13 mouse cellular contexts compared by ENCODE assay signal in genomic region chr9:71769701-71770100, GRCm38 (mm10). TPM values are rescaled to one million over a fixed set of nuclear protein-coding genes. Genes with fewer than 3 reads are reported as not detected.
DNase-seq lines count a peak whose midpoint lies in the region; ATAC-seq lines count a peak whose summit lies in the region.
"Had no signal": no experiment of that assay in that cellular context is flagged by ENCODE, and none has a peak within 500 bp of the region (broad histone marks: within the 10 kb centered on the region; RNA-seq: fewer than 3 reads in every experiment).

No protein-coding gene starts in this region.

- peak overlapping the region; percentile 88 for H3K4me2 ChIP-seq in heart, embryonic 13.5 days
- H3K4me2 ChIP-seq in midbrain, embryonic 11.5 days = no peak overlapping the region
- H3K4me2 ChIP-seq in midbrain, embryonic 13.5 days (replicated peaks) = no peak overlapping the region
- peak overlapping the region; percentile 88; the same call in 1 of the 2 replicates for H3K4me2 ChIP-seq in stomach, embryonic 15.5 days

- DNase-seq in heart, postnatal 4 days = no peak
- DNase-seq in midbrain, embryonic 11.5 days (ENCODE audit: low spot score, missing footprints) = peak; percentile 65
- no peak for DNase-seq in limb, embryonic 10.5 days (ENCODE audit: low spot score)
- no peak for DNase-seq in cerebellum, adult 8-10 months
- no peak for DNase-seq in cerebellum, postnatal 25 days
- DNase-seq: kidney, postnatal 25 days; right cerebral cortex, postnatal 14 days had no signal

- peak overlapping the region; percentile 85 for H3K9ac ChIP-seq in heart, embryonic 13.5 days
- no peak overlapping the region for H3K9ac ChIP-seq in midbrain, embryonic 11.5 days (ENCODE audit: low read length)
- no peak overlapping the region for H3K9ac ChIP-seq in midbrain, embryonic 13.5 days (replicated peaks)
- no peak overlapping the region for H3K9ac ChIP-seq in stomach, embryonic 15.5 days

- peak overlapping the region; percentile 88 for H3K27ac ChIP-seq in heart, embryonic 13.5 days (replicated peaks)
- no peak overlapping the region for H3K27ac ChIP-seq in midbrain, embryonic 11.5 days (ENCODE audit: low read depth, low read length)
- H3K27ac ChIP-seq in midbrain, embryonic 13.5 days = no peak overlapping the region
- H3K27ac ChIP-seq in limb, embryonic 10.5 days = no peak overlapping the region
- H3K27ac ChIP-seq in stomach, embryonic 15.5 days = no peak overlapping the region

- peaks cover 69% of the 10 kb centered on the region for H3K4me1 ChIP-seq in heart, embryonic 13.5 days
- peaks cover 4% of the 10 kb centered on the region; the same call in 1 of the 2 replicates for H3K4me1 ChIP-seq in midbrain, embryonic 11.5 days (ENCODE audit: control insufficient read depth, insufficient read depth, low read length)
- peaks cover 14% of the 10 kb centered on the region for H3K4me1 ChIP-seq in midbrain, embryonic 13.5 days (replicated peaks)
- H3K4me1 ChIP-seq in limb, embryonic 10.5 days = peaks cover 40% of the 10 kb centered on the region
- 0 out of 2 replicates have a peak, but pooled peaks cover 3% of the 10 kb centered on the region for H3K4me1 ChIP-seq in stomach, embryonic 15.5 days

- peak overlapping the region; percentile 81 for H3K4me3 ChIP-seq in heart, embryonic 13.5 days
- H3K4me3 ChIP-seq in midbrain, embryonic 11.5 days (ENCODE audit: low read depth, low read length) = no peak overlapping the region
- no peak overlapping the region for H3K4me3 ChIP-seq in midbrain, embryonic 13.5 days (replicated peaks)
- peak overlapping the region; percentile 74; the same call in 1 of the 2 replicates for H3K4me3 ChIP-seq in limb, embryonic 10.5 days
- H3K4me3 ChIP-seq in stomach, embryonic 15.5 days (replicated peaks) = 0 out of 2 replicates have a peak overlapping the region, but pooled peaks have one; percentile 77

- no peak for ATAC-seq in heart, embryonic 13.5 days (ENCODE audit: extremely low read depth, insufficient number of reproducible peaks, low FRiP score, low TSS enrichment)
- no peak for ATAC-seq in midbrain, embryonic 11.5 days (ENCODE audit: low FRiP score)
- ATAC-seq in midbrain, embryonic 13.5 days = no peak
- ATAC-seq in stomach, embryonic 15.5 days (ENCODE audit: insufficient read depth, low FRiP score, low read depth) = no peak
- ATAC-seq: activated CD4-positive, CD25-positive, alpha-beta regulatory T cell, adult 4 months had no signal

- WGBS in heart, embryonic 13.5 days = 9% methylated on average over 9 of the region's 9 CpGs
- 35% methylated on average over 9 of the region's 9 CpGs for WGBS in midbrain, embryonic 11.5 days
- WGBS in midbrain, embryonic 13.5 days = 44% methylated on average over 9 of the region's 9 CpGs
- 32% methylated on average over 9 of the region's 9 CpGs for WGBS in limb, embryonic 10.5 days
- WGBS in stomach, embryonic 15.5 days = 29% methylated on average over 9 of the region's 9 CpGs

- peaks cover 6% of the 10 kb centered on the region; the same call in 1 of the 2 replicates for H3K36me3 ChIP-seq in heart, embryonic 13.5 days
- no peaks in the 10 kb centered on the region for H3K36me3 ChIP-seq in midbrain, embryonic 11.5 days (ENCODE audit: control insufficient read depth, insufficient read depth, low read length)
- H3K36me3 ChIP-seq in midbrain, embryonic 13.5 days = no peaks in the 10 kb centered on the region
- H3K36me3 ChIP-seq in limb, embryonic 10.5 days = no peaks in the 10 kb centered on the region
- no peaks in the 10 kb centered on the region for H3K36me3 ChIP-seq in stomach, embryonic 15.5 days

- H3K9me3 ChIP-seq in heart, embryonic 13.5 days = no peaks in the 10 kb centered on the region
- no peaks in the 10 kb centered on the region for H3K9me3 ChIP-seq in midbrain, embryonic 11.5 days (ENCODE audit: control insufficient read depth, low read length)
- no peaks in the 10 kb centered on the region for H3K9me3 ChIP-seq in midbrain, embryonic 13.5 days
- no peaks in the 10 kb centered on the region for H3K9me3 ChIP-seq in limb, embryonic 10.5 days (replicated peaks)
- no peaks in the 10 kb centered on the region for H3K9me3 ChIP-seq in stomach, embryonic 15.5 days

- H3K27me3 ChIP-seq in heart, embryonic 13.5 days (replicated peaks) = no peaks in the 10 kb centered on the region
- H3K27me3 ChIP-seq in midbrain, embryonic 11.5 days (ENCODE audit: control insufficient read depth, insufficient read depth, low read length) = peaks cover 25% of the 10 kb centered on the region
- H3K27me3 ChIP-seq in midbrain, embryonic 13.5 days = peaks cover 70% of the 10 kb centered on the region
- peaks cover 27% of the 10 kb centered on the region for H3K27me3 ChIP-seq in limb, embryonic 10.5 days (ENCODE audit: low read depth, poor library complexity, severe bottlenecking)
- no peaks in the 10 kb centered on the region for H3K27me3 ChIP-seq in stomach, embryonic 15.5 days (replicated peaks)
- H3K27me3 ChIP-seq: CH12.LX had no signal

RNA-seq across cellular contexts. Expression of gene Cgnl1, which starts 1.7 kb away (rescaled TPM):
- 38.7 and 41.3 TPM in 2 replicates for polyA plus RNA-seq in heart, embryonic 13.5 days (2015; fragmentation: Nextera tagmentation; extraction: Ambion mirVana)
- total RNA-seq in heart, postnatal 4 days (2021) = 10 to 100 TPM; 55.8 to 56.7 TPM
- polyA plus RNA-seq in midbrain, embryonic 11.5 days (2014; fragmentation: Nextera tagmentation; extraction: Ambion mirVana) = 4.2 and 4.6 TPM in 2 replicates
- 4.6 and 4.8 TPM in 2 replicates for polyA plus RNA-seq in midbrain, embryonic 13.5 days (2015; fragmentation: Nextera tagmentation; extraction: Ambion mirVana)
- polyA plus RNA-seq in limb, embryonic 10.5 days (2016; fragmentation: Nextera tagmentation; extraction: Ambion mirVana) = 7.4 and 8.9 TPM in 2 replicates
- polyA plus RNA-seq in stomach, embryonic 15.5 days (2015; fragmentation: Nextera tagmentation; extraction: Ambion mirVana) = 11.0 and 11.3 TPM in 2 replicates
- total RNA-seq: CH12.LX; megakaryocyte-erythroid progenitor cell, adult 5-6 weeks had no signal
- polyA plus RNA-seq: activated CD4-positive, CD25-positive, alpha-beta regulatory T cell, adult 4 months had no signal

Comparison
In these comparisons a context has a peak if more than half of its experiments do, and no peak if none do; other contexts are left out.
1. H3K4me2 ChIP-seq: peak in heart, embryonic 13.5 days (single experiment) and stomach, embryonic 15.5 days (single experiment); none in midbrain, embryonic 11.5 days (single experiment) and midbrain, embryonic 13.5 days (single experiment).
2. H3K4me3 ChIP-seq: peak in heart, embryonic 13.5 days (single experiment), limb, embryonic 10.5 days (single experiment) and stomach, embryonic 15.5 days (single experiment); none in midbrain, embryonic 11.5 days (single experiment) and midbrain, embryonic 13.5 days (single experiment).